Mouse (Mus musculus) ES-Bruce4 (cell line): ENCODE data around the gene Nfib. TPM values are rescaled to one million over a fixed set of nuclear protein-coding genes. Genes with fewer than 3 reads are reported as not detected.

ENCODE experiments used
- H3K27ac ChIP-seq: 2 replicates; pipeline ENCODE4 v1.5.1; 2012; ENCODE audit warnings: low read length, inconsistent platforms; ENCODE audit not compliant: insufficient read depth
- H3K27me3 ChIP-seq: 2 replicates; pipeline ENCODE4 v1.6.1; 2012; ENCODE audit warnings: mild to moderate bottlenecking, low read length, inconsistent platforms; ENCODE audit not compliant: control insufficient read depth, poor library complexity, insufficient read depth, severe bottlenecking
- H3K36me3 ChIP-seq: 2 replicates; pipeline ENCODE4 v1.6.1; 2012; ENCODE audit warnings: inconsistent platforms, mild to moderate bottlenecking, low read length, moderate library complexity; ENCODE audit not compliant: control insufficient read depth, poor library complexity, insufficient read depth, severe bottlenecking
- H3K4me1 ChIP-seq: one replicate; pipeline ENCODE4 v1.8.1; 2011; ENCODE audit warnings: low read length; ENCODE audit not compliant: control insufficient read depth, insufficient read depth
- H3K4me3 ChIP-seq: 2 replicates; pipeline ENCODE4 v1.5.1; 2011; ENCODE audit warnings: low read depth, mild to moderate bottlenecking, low read length
- H3K9ac ChIP-seq: 2 replicates; pipeline ENCODE4 v1.6.1; 2012; ENCODE audit warnings: low read depth, mild to moderate bottlenecking, inconsistent platforms; ENCODE audit not compliant: poor library complexity, severe bottlenecking
- H3K9me3 ChIP-seq: replicated peaks from 2 replicates; pipeline ENCODE4 v1.6.1; 2012; ENCODE audit warnings: mild to moderate bottlenecking, low read length, inconsistent platforms; ENCODE audit not compliant: control insufficient read depth, poor library complexity, insufficient read depth, severe bottlenecking
- CTCF ChIP-seq: IDR thresholded peaks from one replicate; pipeline ENCODE4 v1.8.1; 2011; ENCODE audit warnings: low read depth, low read length
- EP300 ChIP-seq: IDR thresholded peaks from 2 replicates; pipeline ENCODE4 v1.6.1; 2011; ENCODE audit warnings: low read depth, low read length; ENCODE audit not compliant: insufficient read depth
- POLR2A ChIP-seq: IDR thresholded peaks from one replicate; pipeline ENCODE4 v1.8.1; 2011; ENCODE audit warnings: low read length; ENCODE audit not compliant: insufficient read depth
- polyA plus RNA-seq: library from polyadenylated mRNA; stranded (reverse); fragments of >200 nt; gene quantifications from 2 replicates; pipeline ENCODE4 v1.2.4, GENCODE M21; 2011; ENCODE audit warnings: low read depth; ENCODE audit not compliant: missing spikeins, insufficient read depth, insufficient read length

The Nfib gene
- polyA plus RNA-seq, 1 experiment: 4.6 TPM

DNA sequence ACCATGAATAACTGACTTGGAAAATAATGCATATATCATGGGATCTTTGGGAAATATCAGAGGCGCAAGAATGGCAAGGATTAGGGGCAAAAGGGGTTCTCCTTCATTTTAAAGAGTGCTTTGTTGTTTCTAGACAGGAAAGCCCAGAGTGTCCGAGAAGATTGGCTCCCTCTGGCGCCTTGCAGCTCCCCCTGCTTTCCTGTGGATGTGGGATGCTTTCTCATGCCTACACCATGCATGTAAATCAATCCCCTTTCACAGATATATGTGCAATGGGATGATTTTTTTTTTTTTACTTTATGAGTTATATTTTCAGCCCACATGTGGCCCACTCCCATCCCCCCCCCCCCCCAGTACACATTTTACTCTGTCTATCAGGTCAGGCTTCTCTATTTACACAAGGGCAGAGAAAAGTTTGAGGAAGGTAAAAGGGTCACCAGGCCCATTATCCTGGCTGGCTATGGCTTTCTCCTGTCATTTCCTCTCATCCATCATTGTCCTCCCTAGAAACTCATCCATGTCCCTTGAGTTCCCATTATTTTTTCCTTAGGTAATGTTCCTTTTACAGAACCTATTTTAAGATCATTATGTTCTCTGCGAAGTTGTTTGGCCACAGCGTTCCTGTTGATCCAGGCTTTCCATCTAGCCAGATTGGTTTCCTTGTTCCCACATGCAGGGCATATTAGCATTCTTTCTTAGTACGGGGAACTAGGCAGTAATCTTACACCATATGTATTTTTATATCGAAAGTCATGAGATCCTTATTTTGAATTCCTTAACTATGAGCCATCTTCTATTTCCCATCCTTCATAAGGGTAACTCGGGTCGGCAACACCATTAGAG is 96.6 kb downstream of the Nfib start:
- H3K4me1 ChIP-seq: no peaks in the 10 kb centered on the region
- no peak overlapping the region for H3K9ac ChIP-seq
- H3K4me3 ChIP-seq: no peak overlapping the region
- no peaks in the 10 kb centered on the region for H3K27me3 ChIP-seq
- H3K27ac ChIP-seq: no peak overlapping the region
- no peaks in the 10 kb centered on the region for H3K9me3 ChIP-seq
- H3K36me3 ChIP-seq: no peaks in the 10 kb centered on the region
- TF ChIP-seq POLR2A (no peak), EP300 (no peak), CTCF (no peak)

DNA sequence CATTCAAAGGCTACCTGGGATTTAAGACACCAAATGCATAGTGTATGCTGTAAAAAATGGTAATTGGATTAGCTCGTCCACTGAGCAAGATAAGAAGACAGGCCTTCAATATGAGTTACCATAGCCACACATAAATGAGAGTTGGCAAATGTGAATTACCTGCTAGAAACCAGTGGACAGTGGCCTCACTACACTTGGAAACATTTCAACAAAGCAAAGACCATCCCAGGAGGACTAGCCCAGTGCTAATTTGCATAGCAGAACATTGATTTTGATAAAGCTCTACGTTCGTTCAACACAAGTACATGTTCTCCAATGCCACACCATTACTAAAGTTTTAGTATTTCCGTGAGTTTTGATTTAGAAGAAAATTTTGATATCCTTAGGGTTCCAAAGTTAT is 98.3 kb downstream of the Nfib start:
- TF ChIP-seq CTCF: no peak
- TF ChIP-seq POLR2A: no peak
- TF ChIP-seq EP300: no peak
- Histone ChIP-seq H3K27me3 (no peaks in the 10 kb centered on the region), H3K27ac (no peak overlapping the region), H3K4me3 (no peak overlapping the region), H3K9ac (no peak overlapping the region), H3K36me3 (no peaks in the 10 kb centered on the region), H3K9me3 (no peaks in the 10 kb centered on the region), H3K4me1 (no peaks in the 10 kb centered on the region)

- H3K36me3 ChIP-seq: no peaks in the 10 kb centered on the region
- H3K4me3 ChIP-seq: no peak overlapping the region
- no peaks in the 10 kb centered on the region for H3K4me1 ChIP-seq
- no peaks in the 10 kb centered on the region for H3K9me3 ChIP-seq
- H3K9ac ChIP-seq: no peak overlapping the region
- no peaks in the 10 kb centered on the region for H3K27me3 ChIP-seq
- no peak overlapping the region for H3K27ac ChIP-seq
- no peak for TF ChIP-seq POLR2A
Measured at GRCm38 (mm10) chr4:82606351-82606750, 99.2 kb downstream of the Nfib start.

GRCm38 (mm10) chr4:82605034-82605784 is 100.3 kb downstream of the Nfib start:
- no peak overlapping the region for H3K4me3 ChIP-seq
- no peaks in the 10 kb centered on the region for H3K9me3 ChIP-seq
- no peak overlapping the region for H3K27ac ChIP-seq
- H3K4me1 ChIP-seq: no peaks in the 10 kb centered on the region
- H3K9ac ChIP-seq: no peak overlapping the region
- H3K36me3 ChIP-seq: no peaks in the 10 kb centered on the region
- H3K27me3 ChIP-seq: no peaks in the 10 kb centered on the region
- TF ChIP-seq CTCF: no peak
- TF ChIP-seq POLR2A: no peak
- TF ChIP-seq EP300: no peak

DNA sequence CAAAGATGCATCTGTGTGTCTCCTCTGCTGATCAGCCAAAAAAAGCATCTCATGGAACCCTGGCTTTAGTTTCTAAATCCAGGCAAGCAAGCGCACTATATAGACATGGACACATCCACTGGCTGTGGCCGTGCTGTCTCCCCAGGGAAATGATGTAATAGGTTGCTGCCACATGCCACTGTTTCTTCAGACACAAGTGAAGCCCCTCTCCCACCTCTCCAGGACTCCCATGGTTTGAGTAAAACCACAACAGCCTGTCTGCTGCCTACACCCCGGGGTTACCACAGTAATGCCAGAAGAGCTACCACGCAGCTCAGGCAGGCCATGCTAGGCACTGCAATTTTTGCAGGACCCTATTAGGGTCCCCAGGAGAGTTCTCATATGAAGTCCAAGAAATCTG is 101.0 kb downstream of the Nfib start:
- Histone ChIP-seq H3K4me3 (no peak overlapping the region), H3K36me3 (no peaks in the 10 kb centered on the region), H3K9me3 (no peaks in the 10 kb centered on the region), H3K4me1 (no peaks in the 10 kb centered on the region), H3K27ac (no peak overlapping the region), H3K27me3 (no peaks in the 10 kb centered on the region), H3K9ac (no peak overlapping the region)
- TF ChIP-seq POLR2A (no peak), CTCF (no peak), EP300 (no peak)

GRCm38 (mm10) chr4:82600636-82601035 is 104.9 kb downstream of the Nfib start:
- H3K27me3 ChIP-seq: no peaks in the 10 kb centered on the region
- H3K9me3 ChIP-seq: no peaks in the 10 kb centered on the region
- H3K9ac ChIP-seq: no peak overlapping the region
- H3K4me1 ChIP-seq: no peaks in the 10 kb centered on the region
- H3K36me3 ChIP-seq: no peaks in the 10 kb centered on the region
- H3K4me3 ChIP-seq: no peak overlapping the region
- H3K27ac ChIP-seq: no peak overlapping the region
- TF ChIP-seq EP300: no peak
- no peak for TF ChIP-seq POLR2A
- no peak for TF ChIP-seq CTCF
